Mouse (Mus musculus) spleen, postnatal 4 days (tissue): Measurements from ENCODE around the gene Cst7.

ENCODE experiments used
- DNase-seq, 2 experiments: peaks; one replicate each; pipeline ENCODE4 v3.0.0; 2022; ENCODE audit warnings: low spot score in 2 of 2

Cst7 gene

DNA sequence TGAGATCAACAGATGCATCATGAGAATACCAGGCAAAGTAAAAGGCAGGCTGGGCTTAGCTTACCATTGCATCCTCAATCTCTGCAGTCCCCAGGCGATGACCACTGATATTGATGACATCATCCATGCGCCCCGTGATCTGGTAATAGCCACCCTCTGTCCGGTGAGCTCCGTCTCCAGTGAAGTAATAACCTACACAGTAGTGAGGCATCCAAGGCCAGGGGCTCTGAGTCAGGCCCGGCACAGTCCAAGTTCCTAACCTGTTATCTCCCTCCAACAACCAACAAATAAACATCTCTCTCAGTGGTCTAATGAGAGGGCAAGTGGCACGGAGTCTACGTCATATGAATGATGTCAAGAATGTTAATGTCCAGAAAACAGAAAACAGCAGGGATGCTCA is 54.7 kb downstream of the Cst7 start:
- DNase-seq, result no peak

DNA sequence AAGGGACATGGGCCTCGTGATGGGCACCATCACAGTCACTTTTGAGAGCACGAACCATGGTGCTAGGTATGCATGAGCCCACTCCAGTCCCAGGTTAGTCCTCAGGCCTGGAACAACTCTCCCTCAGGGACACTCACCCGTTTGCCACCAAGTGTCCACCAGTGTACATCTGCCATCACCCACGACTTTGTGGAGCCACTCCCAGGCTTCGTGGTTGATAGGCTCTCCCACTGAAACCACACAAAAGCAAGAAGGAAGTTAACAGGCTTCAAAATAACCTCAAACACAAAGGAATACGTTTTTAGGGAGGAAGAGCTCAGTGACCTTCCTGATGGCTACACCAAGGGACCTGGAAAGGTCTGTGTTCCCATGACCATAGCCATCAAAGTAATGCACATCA is 56.9 kb downstream of the Cst7 start:
- DNase-seq, result no peak
